Mouse (Mus musculus) Muller cell, postnatal 12 days (primary cell): ENCODE measurements at regions not wholly inside any gene's neighbourhood (a gene's known extent, or its start where the extent isn't known, plus 50 kb on each side); places are given as distances from the start of the nearest gene placed in this dataset.
A peak's percentile ranks its signal among the peaks of the same experiment; 100 is the strongest.

Source experiments
- DNase-seq: peaks from one replicate; pipeline ENCODE4 v3.0.0-alpha.2; 2015; ENCODE audit errors: inconsistent ontology term

DNA sequence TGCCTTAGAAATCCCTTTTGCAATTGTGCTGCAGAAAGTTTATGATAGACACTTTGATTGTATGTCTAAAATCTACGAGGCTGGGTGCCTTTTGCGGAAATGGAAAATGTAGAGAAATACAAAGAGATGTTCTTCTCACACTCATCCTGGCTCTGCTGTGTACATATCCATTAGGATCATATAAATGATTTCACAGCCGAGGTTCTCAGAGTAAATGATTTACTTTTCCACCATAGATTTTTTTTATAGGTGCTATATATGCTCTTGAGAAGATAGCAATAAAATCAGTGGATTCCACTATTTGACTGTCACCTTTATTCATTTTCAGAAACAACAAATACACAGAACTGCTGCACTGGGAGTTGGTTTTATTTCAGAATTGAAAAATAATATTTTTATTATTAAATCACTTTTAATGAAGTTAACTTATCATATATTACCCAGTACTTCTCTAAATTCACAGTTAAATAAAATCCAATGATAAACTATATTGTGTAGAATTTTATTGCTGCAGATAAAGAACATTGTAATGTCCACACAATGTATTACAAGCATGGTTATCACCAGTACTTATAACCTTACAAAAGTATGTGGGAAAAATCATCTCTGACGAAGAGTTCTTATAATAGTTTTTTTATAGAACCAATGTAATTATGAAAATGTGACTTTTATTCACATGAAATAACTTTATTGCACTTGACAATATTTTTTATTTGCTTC is 1385.8 kb downstream of the Pcdh7 start:
- DNase-seq = no peak

DNA sequence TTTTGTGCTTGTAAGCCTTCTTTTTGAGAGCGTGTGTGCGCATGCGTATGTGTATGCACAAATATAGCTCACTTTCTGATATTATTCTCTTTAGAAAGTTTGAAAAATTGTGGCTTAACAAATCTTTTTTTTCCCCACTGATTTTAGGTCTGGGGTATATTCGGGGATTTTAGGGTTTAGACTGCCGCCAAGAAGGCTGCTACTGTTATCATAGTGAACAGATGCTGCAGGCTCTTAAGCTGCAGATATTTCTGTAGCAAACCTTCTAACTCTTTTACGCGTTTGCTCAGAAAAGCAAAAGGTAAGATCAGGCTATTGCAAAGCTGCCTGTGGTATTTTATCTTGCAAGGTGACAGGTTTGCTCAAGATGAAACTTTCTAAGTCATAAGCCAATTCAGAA is 1420.5 kb downstream of the Pcdh7 start:
- DNase-seq = no peak

DNA sequence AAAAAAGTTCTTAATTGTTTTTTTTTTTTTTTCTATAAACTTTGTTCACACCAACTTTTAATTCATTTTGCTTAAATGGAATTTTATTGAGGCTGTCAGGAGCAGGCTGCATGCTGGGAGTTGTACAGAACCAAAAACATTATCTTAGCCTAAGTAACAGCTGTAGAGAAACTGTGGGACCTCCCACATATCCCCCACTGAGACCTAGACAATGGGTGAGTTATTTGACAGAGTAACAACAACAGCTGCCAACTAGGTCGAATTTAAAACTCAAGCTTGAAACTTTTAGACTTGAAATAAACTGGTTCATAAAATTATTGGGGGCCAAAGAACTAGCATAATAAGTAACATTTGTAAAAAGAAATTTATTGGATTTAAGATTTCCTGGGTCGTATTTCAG is 1421.0 kb downstream of the Pcdh7 start:
- DNase-seq = peak; percentile 36
